In the genomic region with DNA sequence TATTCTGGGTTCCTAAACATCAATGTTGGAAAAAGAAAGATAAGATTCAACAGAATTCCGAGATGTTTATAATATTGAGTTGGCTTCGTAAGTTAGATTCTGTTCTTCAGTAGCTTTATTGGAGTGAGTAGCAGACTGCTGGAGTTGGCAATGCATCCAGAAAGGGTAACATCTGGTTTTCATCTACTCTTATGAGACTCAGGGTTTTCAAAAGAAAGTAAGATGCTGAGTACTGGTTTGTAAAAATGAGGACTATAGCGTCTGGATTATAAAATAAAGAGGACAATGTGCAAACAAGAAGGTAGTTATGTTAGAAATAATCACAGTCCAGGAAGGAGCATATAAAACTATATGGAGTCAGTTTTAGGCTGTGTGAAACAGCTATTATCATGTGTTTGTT, we compare ENCODE assay signal across 30 mouse cellular contexts. TPM values are rescaled to one million over a fixed set of nuclear protein-coding genes. Genes with fewer than 3 reads are reported as not detected.
DNase-seq lines count a peak whose midpoint lies in the region; ATAC-seq and TF ChIP-seq lines count a peak whose summit lies in the region.
"Had no signal": no experiment of that assay in that cellular context is flagged by ENCODE, and none has a peak within 500 bp of the region (broad histone marks: within the 10 kb centered on the region; RNA-seq: fewer than 3 reads in every experiment).

No protein-coding gene starts in this region.

- 35% methylated on average over 3 of the region's 3 CpGs for WGBS in embryonic facial prominence, embryonic 14.5 days
- 17% methylated on average over 3 of the region's 3 CpGs for WGBS in limb, embryonic 14.5 days
- 60% methylated on average over 3 of the region's 3 CpGs for WGBS in intestine, postnatal 0 days

- peak overlapping the region; percentile 8; the same call in 1 of the 2 replicates for H3K27ac ChIP-seq in embryonic facial prominence, embryonic 14.5 days (replicated peaks; ENCODE audit: low read depth, low read length)
- H3K27ac ChIP-seq in limb, embryonic 14.5 days (replicated peaks; ENCODE audit: low read depth, low read length): no peak overlapping the region
- H3K27ac ChIP-seq in intestine, postnatal 0 days (ENCODE audit: low read depth, low read length): no peak overlapping the region
- H3K27ac ChIP-seq: forebrain, embryonic 10.5 days; forebrain, embryonic 15.5 days; heart, embryonic 10.5 days; heart, embryonic 15.5 days; hindbrain, embryonic 12.5 days; kidney, embryonic 15.5 days; layer of hippocampus, adult 2 months; left cerebral cortex, adult 2 months; liver, embryonic 15.5 days; macrophage; midbrain, embryonic 13.5 days; neural tube, embryonic 13.5 days had no signal

- H3K9me3 ChIP-seq in embryonic facial prominence, embryonic 14.5 days (ENCODE audit: control insufficient read depth, low read length): no peaks in the 10 kb centered on the region
- H3K9me3 ChIP-seq in limb, embryonic 14.5 days (ENCODE audit: control insufficient read depth, low read length): no peaks in the 10 kb centered on the region
- no peaks in the 10 kb centered on the region for H3K9me3 ChIP-seq in intestine, postnatal 0 days (ENCODE audit: control insufficient read depth)
- H3K9me3 ChIP-seq: forebrain, embryonic 15.5 days; heart, embryonic 10.5 days; heart, embryonic 15.5 days; kidney, embryonic 15.5 days; liver, embryonic 15.5 days; midbrain, embryonic 13.5 days; neural tube, embryonic 13.5 days had no signal

- H3K36me3 ChIP-seq in embryonic facial prominence, embryonic 14.5 days (ENCODE audit: control insufficient read depth, insufficient read depth, low read length): no peaks in the 10 kb centered on the region
- no peaks in the 10 kb centered on the region; the same call in 1 of the 2 replicates for H3K36me3 ChIP-seq in limb, embryonic 14.5 days (ENCODE audit: control insufficient read depth, insufficient read depth, low read length)
- 0 out of 2 replicates have a peak, but pooled peaks cover 3% of the 10 kb centered on the region for H3K36me3 ChIP-seq in intestine, postnatal 0 days (ENCODE audit: control insufficient read depth, insufficient read depth)
- H3K36me3 ChIP-seq: forebrain, embryonic 15.5 days; hindbrain, embryonic 12.5 days; liver, embryonic 15.5 days; midbrain, embryonic 13.5 days; neural tube, embryonic 13.5 days had no signal

- intact Hi-C loops in heart, postnatal 36 days (cut with DNase I): no loop called here

- H3K4me1 ChIP-seq in embryonic facial prominence, embryonic 14.5 days (ENCODE audit: control insufficient read depth, insufficient read depth, low read length): peaks cover 11% of the 10 kb centered on the region
- 0 out of 2 replicates have a peak, but pooled peaks cover 2% of the 10 kb centered on the region for H3K4me1 ChIP-seq in limb, embryonic 14.5 days (ENCODE audit: control insufficient read depth, insufficient read depth, low read length)
- 0 out of 2 replicates have a peak, but pooled peaks cover 2% of the 10 kb centered on the region for H3K4me1 ChIP-seq in intestine, postnatal 0 days (replicated peaks; ENCODE audit: control insufficient read depth, insufficient read depth, low read length)
- H3K4me1 ChIP-seq: forebrain, embryonic 15.5 days; hindbrain, embryonic 12.5 days; liver, embryonic 15.5 days; midbrain, embryonic 13.5 days; neural tube, embryonic 13.5 days had no signal

- H3K4me2 ChIP-seq in embryonic facial prominence, embryonic 14.5 days (ENCODE audit: low read depth, low read length): no peak overlapping the region
- no peak overlapping the region for H3K4me2 ChIP-seq in limb, embryonic 14.5 days (replicated peaks; ENCODE audit: low read depth, low read length, severe bottlenecking)
- H3K4me2 ChIP-seq in intestine, postnatal 0 days (replicated peaks; ENCODE audit: low read depth): no peak overlapping the region
- H3K4me2 ChIP-seq: forebrain, embryonic 15.5 days; heart, embryonic 15.5 days; hindbrain, embryonic 12.5 days; kidney, embryonic 15.5 days; liver, embryonic 15.5 days; midbrain, embryonic 13.5 days; neural tube, embryonic 13.5 days had no signal

- no peak for TF ChIP-seq POLR2A in limb, embryonic 14.5 days (IDR thresholded peaks at IDR 0.05; ENCODE audit: borderline replicate concordance, extremely low read depth, insufficient read depth, insufficient read length)

- no peak overlapping the region for H3K4me3 ChIP-seq in embryonic facial prominence, embryonic 14.5 days (ENCODE audit: low read depth, low read length)
- no peak overlapping the region for H3K4me3 ChIP-seq in limb, embryonic 14.5 days (replicated peaks; ENCODE audit: low read length)
- H3K4me3 ChIP-seq in intestine, postnatal 0 days (ENCODE audit: low read depth, low read length): no peak overlapping the region
- H3K4me3 ChIP-seq: forebrain, embryonic 10.5 days; forebrain, embryonic 15.5 days; heart, embryonic 10.5 days; heart, embryonic 15.5 days; hindbrain, embryonic 12.5 days; kidney, embryonic 15.5 days; layer of hippocampus, adult 2 months; left cerebral cortex, adult 2 months; liver, embryonic 15.5 days; midbrain, embryonic 13.5 days; neural tube, embryonic 13.5 days had no signal

- peak; percentile 80 for DNase-seq in heart, adult 11 months
- no peak for DNase-seq in heart, postnatal 36 days
- peak; percentile 35 for DNase-seq in MN1 (ENCODE audit: low spot score)
- DNase-seq in embryonic facial prominence, embryonic 14.5 days (ENCODE audit: low spot score): peak; percentile 66
- peak; percentile 78 for DNase-seq in limb, embryonic 14.5 days (ENCODE audit: low spot score)
- DNase-seq in adrenal gland, postnatal 10 days: no peak
- DNase-seq: adrenal gland, postnatal 14 days; B cell, adult 2 months; cerebellum, adult 11 months; cerebellum, adult 9-11 months; gastrocnemius, postnatal 10 days; kidney, adult 11 months; kidney, postnatal 36 days; right cerebral cortex, postnatal 4 days; thymus, adult 2 months; thymus, postnatal 36 days had no signal

- TF ChIP-seq CTCF in intestine, postnatal 0 days (IDR thresholded peaks at IDR 0.05; ENCODE audit: low read depth): no peak

- H3K27me3 ChIP-seq in embryonic facial prominence, embryonic 14.5 days (replicated peaks; ENCODE audit: control insufficient read depth, insufficient read depth, low read length): no peaks in the 10 kb centered on the region
- H3K27me3 ChIP-seq in limb, embryonic 14.5 days (ENCODE audit: control insufficient read depth, insufficient read depth, low read length): peaks cover 7% of the 10 kb centered on the region; the same call in 1 of the 2 replicates
- no peaks in the 10 kb centered on the region for H3K27me3 ChIP-seq in intestine, postnatal 0 days (replicated peaks; ENCODE audit: control insufficient read depth, insufficient read depth, low read length)
- H3K27me3 ChIP-seq: forebrain, embryonic 15.5 days; heart, embryonic 15.5 days; hindbrain, embryonic 12.5 days; kidney, embryonic 15.5 days; liver, embryonic 15.5 days; midbrain, embryonic 13.5 days; neural tube, embryonic 13.5 days had no signal

- no peak overlapping the region for H3K9ac ChIP-seq in embryonic facial prominence, embryonic 14.5 days (ENCODE audit: low read depth, low read length)
- H3K9ac ChIP-seq in limb, embryonic 14.5 days (ENCODE audit: low read depth, low read length, severe bottlenecking): no peak overlapping the region
- H3K9ac ChIP-seq in intestine, postnatal 0 days (ENCODE audit: low read depth, low read length): no peak overlapping the region
- H3K9ac ChIP-seq: forebrain, embryonic 15.5 days; heart, embryonic 15.5 days; hindbrain, embryonic 12.5 days; kidney, embryonic 15.5 days; liver, embryonic 15.5 days; midbrain, embryonic 13.5 days; neural tube, embryonic 13.5 days had no signal

- no peak for ATAC-seq in embryonic facial prominence, embryonic 14.5 days (ENCODE audit: low read depth)
- peak; percentile 41; the same call in 1 of the 2 replicates for ATAC-seq in limb, embryonic 14.5 days (ENCODE audit: low FRiP score, low read depth)
- no peak for ATAC-seq in intestine, postnatal 0 days
- ATAC-seq: forebrain, embryonic 15.5 days; lung, postnatal 0 days; midbrain, embryonic 13.5 days had no signal

RNA-seq across cellular contexts. Expression of a gene that starts 45.0 kb away (rescaled TPM):
- 100 to 1,000 TPM; 634 to 793 TPM for total RNA-seq in heart, postnatal 36 days (2021)
- 63.6 and 84.5 TPM in 2 replicates for polyA plus RNA-seq in embryonic facial prominence, embryonic 14.5 days (2014; fragmentation: Nextera tagmentation; extraction: Ambion mirVana)
- 36.6 and 37.9 TPM in 2 replicates for polyA plus RNA-seq in limb, embryonic 14.5 days (2012; rRNA removed)
- 34.2 and 37.9 TPM in 2 replicates for polyA plus RNA-seq in limb, embryonic 14.5 days (2014; fragmentation: Nextera tagmentation; extraction: Ambion mirVana)
- 24.5 and 27.5 TPM in 2 replicates for polyA plus RNA-seq in intestine, postnatal 0 days (2015; fragmentation: Nextera tagmentation; extraction: Ambion mirVana)
- total RNA-seq in adrenal gland, postnatal 10 days (2021): 10 to 100 TPM; 55.8 to 79.6 TPM

Comparison
In these comparisons a context has a peak if more than half of its experiments do, and no peak if none do; other contexts are left out.
1. DNase-seq: peak in heart, adult 11 months (single experiment), MN1 (single experiment), embryonic facial prominence, embryonic 14.5 days (single experiment) and limb, embryonic 14.5 days (single experiment); none in heart, postnatal 36 days (0 of 2) and adrenal gland, postnatal 10 days (single experiment).